Mouse (Mus musculus) forebrain, embryonic 10.5 days (tissue): ENCODE measurements around the gene Crim1. TPM values are rescaled to one million over a fixed set of nuclear protein-coding genes. Genes with fewer than 3 reads are reported as not detected.

Experiments
- DNase-seq: peaks from one replicate; pipeline ENCODE4 v3.0.0-alpha.2; 2017; ENCODE audit warnings: low spot score; ENCODE audit errors: extremely low spot score
- H3K27ac ChIP-seq: fragments of 300-500 bp; sonication (generic); 2 replicates; pipeline ENCODE4 v1.5.1; 2016; ENCODE audit warnings: mild to moderate bottlenecking
- H3K27me3 ChIP-seq: fragments of 300-500 bp; sonication (generic); 2 replicates; pipeline ENCODE4 v1.6.1; 2016; ENCODE audit warnings: mild to moderate bottlenecking; ENCODE audit not compliant: poor library complexity, severe bottlenecking
- H3K36me3 ChIP-seq: fragments of 300-500 bp; sonication (generic); replicated peaks from 2 replicates; pipeline ENCODE4 v1.6.1; 2016; ENCODE audit warnings: mild to moderate bottlenecking, moderate library complexity
- H3K4me1 ChIP-seq: fragments of 300-500 bp; sonication (generic); 2 replicates; pipeline ENCODE4 v1.6.1; 2016
- H3K4me3 ChIP-seq: fragments of 300-500 bp; sonication (generic); 2 replicates; pipeline ENCODE4 v1.5.1; 2016; ENCODE audit warnings: mild to moderate bottlenecking, moderate library complexity
- H3K9me3 ChIP-seq: fragments of 300-500 bp; sonication (generic); 2 replicates; pipeline ENCODE4 v1.6.1; 2016; ENCODE audit warnings: mild to moderate bottlenecking, moderate library complexity
- WGBS: fragments of 180-500 bp; shearing (Covaris S2); methylation state at CpG from one replicate; pipeline ENCODE4 v1.1.7; 2016; 5-methylcytosine and 5-hydroxymethylcytosine counted together
- polyA plus RNA-seq: library from polyadenylated mRNA; unstranded; fragments of >200 nt; fragmentation: Nextera tagmentation; extraction: Ambion mirVana; gene quantifications from 2 replicates; pipeline ENCODE4 v1.2.1, GENCODE M21; 2016

Crim1 gene
- polyA plus RNA-seq, 1 experiment from 2014 or later: 1.8 TPM

- Histone ChIP-seq H3K9me3 (no peaks in the 10 kb centered on the region), H3K4me3 (no peak overlapping the region), H3K27me3 (no peaks in the 10 kb centered on the region), H3K27ac (no peak overlapping the region), H3K36me3 (peaks cover 5% of the 10 kb centered on the region; the same call in 1 of the 2 replicates), H3K4me1 (peaks cover 9% of the 10 kb centered on the region)
- 72% methylated on average over 6 of the region's 6 CpGs for WGBS
- no peak for DNase-seq
Measured at GRCm38 (mm10) chr17:78217406-78217805, 17.4 kb downstream of the Crim1 start.

- Histone ChIP-seq H3K27ac (no peak overlapping the region), H3K36me3 (peaks cover 5% of the 10 kb centered on the region; the same call in 1 of the 2 replicates), H3K9me3 (no peaks in the 10 kb centered on the region), H3K4me1 (peaks cover 6% of the 10 kb centered on the region; the same call in 1 of the 2 replicates), H3K4me3 (no peak overlapping the region), H3K27me3 (no peaks in the 10 kb centered on the region)
- DNase-seq: no peak
- WGBS: 94% methylated on average over 10 of the region's 10 CpGs
Measured at GRCm38 (mm10) chr17:78218506-78219232, 18.6 kb downstream of the Crim1 start.

DNA sequence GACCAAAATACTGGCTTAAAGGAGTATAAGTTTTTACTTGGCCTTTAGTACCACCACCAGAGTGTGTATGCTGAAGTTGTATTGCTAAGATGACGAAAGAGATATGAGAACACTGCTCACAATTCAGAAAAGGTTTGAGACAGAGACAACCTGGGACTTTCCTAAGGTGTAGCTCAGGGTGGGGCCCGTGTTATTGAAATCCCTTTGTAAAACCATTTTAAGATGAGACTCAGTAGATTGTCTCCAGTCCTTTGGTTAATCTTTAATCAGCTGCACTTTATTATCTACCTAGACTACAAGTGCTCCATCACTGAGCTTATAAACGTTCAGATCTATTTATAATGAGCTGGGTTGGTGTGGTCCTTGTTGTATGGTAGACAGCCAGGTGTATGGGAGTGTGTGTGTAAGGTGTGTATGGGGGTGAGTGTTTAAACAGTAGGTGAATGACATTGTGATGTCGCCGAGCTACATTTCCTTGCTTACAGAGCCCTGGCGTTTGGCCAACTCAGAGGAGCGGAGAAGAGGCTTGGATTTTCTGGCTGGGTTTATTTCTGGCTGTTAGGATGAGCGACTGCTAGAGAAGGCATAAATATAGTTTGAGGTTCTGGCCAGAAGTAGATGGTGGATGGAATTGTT, 21.1 kb downstream of the Crim1 start:
- Histone ChIP-seq H3K4me1 (peaks cover 17% of the 10 kb centered on the region), H3K4me3 (no peak overlapping the region), H3K27me3 (no peaks in the 10 kb centered on the region), H3K27ac (no peak overlapping the region), H3K9me3 (no peaks in the 10 kb centered on the region), H3K36me3 (no peaks in the 10 kb centered on the region)
- no peak for DNase-seq
- WGBS: 91% methylated on average over 8 of the region's 8 CpGs

- Histone ChIP-seq H3K4me3 (no peak overlapping the region), H3K9me3 (no peaks in the 10 kb centered on the region), H3K27me3 (no peaks in the 10 kb centered on the region), H3K4me1 (peaks cover 22% of the 10 kb centered on the region), H3K36me3 (no peaks in the 10 kb centered on the region), H3K27ac (no peak overlapping the region)
- DNase-seq: no peak
- 92% methylated on average over 1 of the region's 1 CpGs for WGBS
Measured at GRCm38 (mm10) chr17:78221860-78222259, 21.8 kb downstream of the Crim1 start.

GRCm38 (mm10) chr17:78223988-78224387, 23.9 kb downstream of the Crim1 start:
- no peak for DNase-seq
- 84% methylated on average over 10 of the region's 10 CpGs for WGBS
- Histone ChIP-seq H3K27ac (no peak overlapping the region), H3K4me1 (peaks cover 23% of the 10 kb centered on the region), H3K27me3 (no peaks in the 10 kb centered on the region), H3K9me3 (no peaks in the 10 kb centered on the region), H3K4me3 (no peak overlapping the region), H3K36me3 (no peaks in the 10 kb centered on the region)

- H3K27ac ChIP-seq: no peak overlapping the region
- H3K27me3 ChIP-seq: no peaks in the 10 kb centered on the region
- H3K9me3 ChIP-seq: no peaks in the 10 kb centered on the region
- H3K36me3 ChIP-seq: no peaks in the 10 kb centered on the region
- DNase-seq: no peak
- WGBS: 66% methylated on average over 5 of the region's 5 CpGs
- no peak overlapping the region for H3K4me3 ChIP-seq
- peaks cover 28% of the 10 kb centered on the region for H3K4me1 ChIP-seq
Measured at GRCm38 (mm10) chr17:78225547-78225946, 25.5 kb downstream of the Crim1 start.

DNA sequence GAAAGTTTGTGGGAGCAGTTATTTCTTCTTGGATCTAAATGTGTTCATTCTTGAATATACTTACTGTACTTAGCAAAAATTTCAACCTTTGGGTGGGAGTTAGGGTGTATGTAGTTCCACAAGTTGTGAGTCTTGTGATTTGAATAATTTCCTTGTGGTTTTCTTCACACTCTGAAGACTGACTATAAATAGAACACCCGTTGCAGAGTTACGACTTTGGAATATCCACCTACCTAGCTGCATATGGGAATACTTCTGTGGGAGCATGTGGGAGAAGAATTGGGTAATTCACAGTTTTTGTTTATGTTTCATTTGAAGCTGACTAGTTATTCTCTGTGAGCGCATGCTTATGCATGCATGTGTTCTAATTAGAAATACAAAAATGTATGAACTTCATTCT, 27.2 kb downstream of the Crim1 start:
- Histone ChIP-seq H3K36me3 (no peaks in the 10 kb centered on the region), H3K27ac (no peak overlapping the region), H3K4me3 (no peak overlapping the region), H3K27me3 (no peaks in the 10 kb centered on the region), H3K9me3 (no peaks in the 10 kb centered on the region), H3K4me1 (peaks cover 26% of the 10 kb centered on the region)
- WGBS: 91% methylated on average over 3 of the region's 3 CpGs
- no peak for DNase-seq

DNA sequence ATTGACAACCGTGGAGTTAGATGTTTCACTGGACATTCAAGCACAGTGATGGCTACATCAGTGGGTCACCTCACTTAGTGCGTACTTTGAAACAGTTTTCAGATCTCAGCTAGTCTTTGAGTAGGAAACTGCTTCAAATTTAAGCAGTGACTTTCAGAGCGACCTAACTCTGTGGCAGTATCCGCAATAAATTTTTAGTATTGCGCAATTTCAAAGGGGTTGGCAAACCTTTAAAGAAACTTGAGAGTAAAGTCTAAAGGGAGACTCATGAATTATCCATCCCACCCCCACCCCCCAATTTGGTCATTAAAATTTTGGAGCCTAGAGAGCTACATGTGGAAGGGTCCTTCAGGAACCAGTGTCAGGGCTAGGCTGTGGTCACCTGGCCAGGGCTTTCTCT, 31.5 kb downstream of the Crim1 start:
- Histone ChIP-seq H3K36me3 (no peaks in the 10 kb centered on the region), H3K27me3 (no peaks in the 10 kb centered on the region), H3K27ac (no peak overlapping the region), H3K9me3 (no peaks in the 10 kb centered on the region), H3K4me1 (peaks cover 8% of the 10 kb centered on the region), H3K4me3 (no peak overlapping the region)
- 97% methylated on average over 5 of the region's 5 CpGs for WGBS
- DNase-seq: no peak

- no peak for DNase-seq
- 94% methylated on average over 13 of the region's 13 CpGs for WGBS
- Histone ChIP-seq H3K4me1 (peaks cover 7% of the 10 kb centered on the region; the same call in 1 of the 2 replicates), H3K36me3 (0 out of 2 replicates have a peak, but pooled peaks cover 2% of the 10 kb centered on the region), H3K4me3 (no peak overlapping the region), H3K9me3 (no peaks in the 10 kb centered on the region), H3K27me3 (no peaks in the 10 kb centered on the region), H3K27ac (no peak overlapping the region)
Measured at GRCm38 (mm10) chr17:78232703-78233102, 32.7 kb downstream of the Crim1 start.

DNA sequence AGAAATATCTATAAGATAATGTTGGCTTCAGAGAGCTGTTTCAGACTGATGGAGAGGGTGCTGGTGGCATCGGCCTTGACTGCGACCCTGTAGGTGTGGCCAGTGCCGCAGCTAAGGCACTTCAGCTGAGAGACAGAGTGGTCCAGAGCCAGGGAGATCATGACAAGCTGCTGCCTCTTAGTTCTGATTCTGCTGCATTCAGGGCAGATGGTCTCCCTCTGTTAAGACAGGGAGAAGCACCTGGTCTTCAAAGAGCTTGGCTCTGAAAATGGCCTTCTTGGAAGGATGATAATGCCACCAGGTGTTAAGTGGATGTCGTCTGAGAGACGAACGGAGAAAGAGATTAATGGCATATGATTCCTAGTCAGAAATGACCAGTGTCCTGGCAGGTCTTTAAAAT, 33.8 kb downstream of the Crim1 start:
- DNase-seq: no peak
- H3K4me1 ChIP-seq: peaks cover 6% of the 10 kb centered on the region; the same call in 1 of the 2 replicates
- no peak overlapping the region for H3K27ac ChIP-seq
- 97% methylated on average over 6 of the region's 6 CpGs for WGBS
- H3K36me3 ChIP-seq: peaks cover 8% of the 10 kb centered on the region
- no peaks in the 10 kb centered on the region for H3K9me3 ChIP-seq
- no peaks in the 10 kb centered on the region for H3K27me3 ChIP-seq
- H3K4me3 ChIP-seq: no peak overlapping the region

DNA sequence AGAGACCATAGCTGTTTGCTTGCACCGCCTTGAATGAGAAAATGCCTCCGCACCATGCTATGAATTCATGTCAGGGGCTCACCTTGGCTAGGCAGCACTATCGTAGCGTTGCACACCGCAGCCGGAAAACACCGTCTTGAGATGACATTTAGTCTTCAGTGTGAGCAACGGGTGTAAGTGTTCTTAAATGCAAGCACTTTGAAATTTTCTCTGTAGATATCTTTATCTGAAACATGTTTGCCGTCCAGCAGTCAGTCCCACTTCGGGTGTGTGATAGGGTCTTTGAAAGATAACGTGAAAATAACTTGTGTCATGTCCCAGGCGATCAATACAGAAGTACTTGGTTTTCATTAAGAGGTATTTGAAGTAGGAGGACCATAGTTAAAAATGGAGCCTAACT, 36.1 kb downstream of the Crim1 start:
- Histone ChIP-seq H3K4me1 (no peaks in the 10 kb centered on the region), H3K27me3 (no peaks in the 10 kb centered on the region), H3K9me3 (no peaks in the 10 kb centered on the region), H3K36me3 (peaks cover 15% of the 10 kb centered on the region), H3K4me3 (no peak overlapping the region), H3K27ac (no peak overlapping the region)
- no peak for DNase-seq
- WGBS: 93% methylated on average over 12 of the region's 12 CpGs

DNA sequence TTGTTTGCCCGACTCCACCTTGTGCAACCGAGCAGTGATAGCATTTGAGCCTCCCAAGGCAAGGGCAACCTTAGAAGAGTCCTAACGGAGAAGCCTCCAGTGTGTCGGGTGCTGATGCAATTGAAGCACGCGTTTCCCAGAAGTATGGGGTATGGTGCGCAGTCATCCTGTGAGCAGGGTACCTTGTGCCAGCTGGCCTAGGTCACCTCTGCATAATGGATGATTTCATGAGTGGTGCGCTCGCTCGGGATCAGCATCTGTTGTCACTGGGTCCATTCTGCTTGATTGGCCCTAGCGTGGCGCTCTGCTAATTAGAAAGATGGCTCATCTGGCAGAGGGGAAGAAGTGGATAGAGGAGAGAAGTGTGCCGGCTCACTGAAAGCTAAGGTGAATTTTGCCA, 37.9 kb downstream of the Crim1 start:
- H3K36me3 ChIP-seq: peaks cover 15% of the 10 kb centered on the region
- H3K9me3 ChIP-seq: no peaks in the 10 kb centered on the region
- 93% methylated on average over 13 of the region's 13 CpGs for WGBS
- H3K27me3 ChIP-seq: no peaks in the 10 kb centered on the region
- H3K4me3 ChIP-seq: no peak overlapping the region
- H3K27ac ChIP-seq: no peak overlapping the region
- no peak for DNase-seq
- no peaks in the 10 kb centered on the region for H3K4me1 ChIP-seq

- H3K4me1 ChIP-seq: peaks cover 4% of the 10 kb centered on the region; the same call in 1 of the 2 replicates
- H3K27ac ChIP-seq: no peak overlapping the region
- peaks cover 15% of the 10 kb centered on the region for H3K36me3 ChIP-seq
- H3K27me3 ChIP-seq: no peaks in the 10 kb centered on the region
- no peaks in the 10 kb centered on the region for H3K9me3 ChIP-seq
- no peak for DNase-seq
- no peak overlapping the region for H3K4me3 ChIP-seq
- WGBS: 92% methylated on average over 4 of the region's 4 CpGs
Measured at GRCm38 (mm10) chr17:78240161-78240560, 40.1 kb downstream of the Crim1 start.
